Mouse (Mus musculus) kidney, postnatal 10 days (tissue): ENCODE results near the gene Rnf214.

Experiments
- DNase-seq: peaks from one replicate; pipeline ENCODE4 v3.0.0; 2021; ENCODE audit warnings: mixed read lengths

The Rnf214 gene

DNA sequence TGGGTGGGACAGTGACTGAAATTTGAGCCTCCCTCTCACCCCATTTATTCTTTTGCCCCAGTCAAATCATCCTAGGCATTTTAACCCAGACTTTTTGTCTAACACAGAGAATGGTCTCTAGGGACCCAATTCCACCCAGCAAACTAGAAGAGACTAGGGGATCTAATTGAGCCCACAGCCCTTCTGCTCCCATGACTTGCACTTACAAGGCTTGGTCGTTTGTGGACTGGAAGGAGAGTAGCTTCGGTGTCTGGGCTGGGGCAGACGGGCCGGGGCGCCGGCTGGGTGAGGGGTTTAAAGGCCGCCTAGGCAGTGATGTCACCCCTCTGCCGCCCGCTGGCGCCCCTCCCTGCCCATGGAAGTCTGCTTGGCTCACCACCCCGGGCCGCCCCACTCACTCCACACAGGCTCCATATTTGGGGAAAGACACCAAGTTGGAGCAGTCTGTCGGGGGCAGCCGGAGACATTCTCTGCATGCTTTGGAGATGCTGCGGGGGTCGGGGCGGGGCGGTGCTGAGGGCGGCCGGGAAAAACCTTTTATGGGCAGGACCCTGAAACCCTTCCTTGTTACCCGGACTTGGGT is 29.0 kb upstream of the Rnf214 start, which contains the start of gene Tagln:
TSS of gene Tagln (minus strand) at position 431 of the 583 bp plus-strand sequence.
- DNase-seq = peak; percentile 80

DNA sequence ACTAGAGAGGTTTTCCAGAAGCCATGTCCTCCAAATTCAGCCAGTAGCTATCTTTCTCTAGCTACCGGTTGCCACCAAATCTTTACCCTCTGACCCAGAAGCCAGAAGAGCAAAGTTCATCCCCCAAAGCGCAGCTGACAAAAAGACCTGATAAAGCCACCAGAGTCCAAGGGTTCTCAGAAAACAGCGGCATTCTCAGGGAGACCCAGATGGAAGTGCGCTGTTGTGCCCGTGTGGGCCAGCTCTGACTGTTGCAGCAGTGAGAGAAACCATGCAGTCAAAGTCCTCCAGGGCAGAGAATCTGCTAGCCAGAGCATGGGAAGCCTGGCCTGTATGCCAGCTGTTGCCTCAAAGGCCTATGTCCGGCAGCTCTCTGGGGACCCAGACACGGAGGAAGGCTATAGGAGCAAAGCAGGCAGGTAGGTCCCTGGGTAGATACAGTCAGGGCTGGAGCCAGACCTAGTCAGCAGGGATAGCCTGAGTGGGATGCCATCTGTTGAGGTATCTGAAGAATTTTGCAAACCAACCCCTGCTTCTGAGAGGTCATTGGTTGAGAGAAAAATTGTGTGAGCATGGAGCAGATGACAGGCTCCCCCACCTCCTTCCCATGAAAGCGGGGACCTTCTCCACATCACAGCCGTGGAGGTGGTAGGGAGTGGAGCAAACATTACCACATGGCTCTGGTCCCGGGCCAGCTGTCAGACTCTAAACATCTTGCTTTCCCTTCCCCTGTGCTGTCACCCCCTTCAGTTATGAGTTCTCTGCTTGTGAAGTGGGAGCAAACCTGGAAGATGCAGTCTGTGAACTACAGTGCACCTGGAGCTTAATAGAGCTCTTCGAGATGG is 26.1 kb upstream of the Rnf214 start:
- DNase-seq = no peak

DNA sequence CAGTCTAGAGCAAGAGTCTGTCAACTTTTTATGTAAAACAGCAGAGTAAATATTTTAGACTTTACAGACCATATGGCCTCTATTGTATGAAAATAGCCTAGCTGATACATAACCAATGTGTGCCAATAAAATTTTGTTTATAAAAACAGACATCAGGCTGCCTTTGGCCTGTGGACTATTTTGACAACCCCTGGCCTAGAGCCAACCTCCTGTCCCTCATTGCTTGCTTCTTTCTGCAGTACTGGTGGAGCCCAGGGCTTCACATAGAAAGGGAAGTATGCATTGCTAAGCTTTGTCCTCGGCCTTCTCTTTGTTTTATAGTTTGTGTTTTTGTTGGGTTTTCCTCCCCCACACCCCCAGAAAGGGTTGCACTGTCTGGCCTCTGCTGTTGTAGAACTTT is 25.2 kb upstream of the Rnf214 start:
- DNase-seq = peak; percentile 62

DNA sequence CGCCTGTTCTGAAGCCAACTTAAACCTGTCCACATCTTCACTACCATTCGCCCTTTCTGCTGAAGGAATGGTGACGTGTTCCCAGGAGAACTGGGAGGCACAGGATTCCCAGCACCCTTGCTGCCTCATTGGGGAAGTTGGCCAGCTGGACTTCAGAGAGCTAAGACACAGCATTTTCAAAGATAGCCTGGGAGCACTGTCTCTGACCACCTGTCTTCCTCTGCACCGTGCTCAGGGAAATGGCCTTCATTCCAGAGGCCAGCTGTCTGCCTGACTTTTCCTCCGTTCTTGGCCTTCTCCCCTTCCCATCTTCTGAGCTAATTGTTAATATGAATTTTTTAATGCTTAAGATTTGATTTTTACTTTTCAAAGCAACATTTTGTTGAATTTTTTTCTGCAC is 22.6 kb upstream of the Rnf214 start:
- no peak for DNase-seq

DNA sequence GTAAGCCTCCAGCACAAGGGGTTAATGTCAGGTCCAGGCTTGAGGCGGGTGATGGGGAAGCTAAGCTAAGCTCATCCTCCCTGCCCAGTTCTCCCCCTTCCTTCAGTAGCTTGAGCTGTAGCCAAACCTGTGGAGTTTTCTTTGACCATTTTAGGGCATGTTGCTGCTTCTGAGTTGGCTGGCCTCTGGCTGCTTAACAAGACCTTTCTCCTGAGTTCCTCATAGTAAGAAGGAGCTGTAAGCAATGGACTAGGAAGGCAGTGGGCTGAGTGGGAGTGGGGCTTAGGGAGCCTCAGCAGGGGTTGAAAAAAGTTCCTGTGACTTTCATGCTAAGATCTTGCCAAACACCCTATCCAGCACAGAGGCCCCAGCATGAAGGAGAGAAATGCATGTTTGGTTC is 13.2 kb upstream of the Rnf214 start:
- peak; percentile 38 for DNase-seq

DNA sequence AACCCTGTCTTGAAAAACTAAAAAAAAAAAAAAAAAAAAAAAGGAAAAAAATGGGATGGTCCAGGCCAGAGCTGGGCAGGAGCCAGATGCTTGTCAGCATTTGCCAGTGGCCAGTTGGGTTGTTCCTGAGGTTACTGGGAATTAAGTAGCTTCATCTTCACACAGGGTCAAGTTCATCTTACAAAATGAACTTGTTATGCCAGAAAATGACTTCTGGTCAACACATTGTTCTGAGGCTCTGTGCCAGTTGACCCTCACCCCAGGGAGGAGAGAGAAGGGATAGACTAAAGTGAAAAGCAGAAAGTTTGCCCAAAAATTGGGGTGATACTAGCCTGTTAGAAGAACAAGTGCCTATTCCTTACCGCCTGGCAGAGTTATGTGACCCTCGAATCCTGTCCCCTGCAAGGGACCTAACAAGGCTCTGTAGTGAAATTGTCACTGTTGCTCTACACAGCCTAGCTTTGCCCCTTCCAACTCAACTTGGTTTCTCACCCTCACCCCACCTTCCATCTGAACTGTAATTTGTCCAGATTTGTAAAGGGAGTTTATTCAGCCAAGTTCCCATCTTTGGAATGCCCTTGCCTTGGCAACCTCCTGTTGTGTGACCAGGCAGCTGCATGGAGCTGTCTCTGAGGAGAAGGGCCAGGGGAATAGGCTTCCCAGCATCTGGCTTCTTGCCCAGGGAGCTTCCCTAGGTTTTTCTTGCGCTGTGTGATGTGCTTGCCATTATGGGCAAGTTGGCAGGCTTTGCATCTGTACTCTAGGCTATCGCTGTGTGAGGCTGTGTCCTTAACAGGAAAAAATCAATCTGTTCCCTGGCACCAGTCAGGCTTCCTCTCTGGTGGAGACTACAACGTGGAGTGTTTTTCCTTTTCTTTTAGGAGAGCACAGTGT is 10.6 kb upstream of the Rnf214 start:
- DNase-seq = peak; percentile 78

DNA sequence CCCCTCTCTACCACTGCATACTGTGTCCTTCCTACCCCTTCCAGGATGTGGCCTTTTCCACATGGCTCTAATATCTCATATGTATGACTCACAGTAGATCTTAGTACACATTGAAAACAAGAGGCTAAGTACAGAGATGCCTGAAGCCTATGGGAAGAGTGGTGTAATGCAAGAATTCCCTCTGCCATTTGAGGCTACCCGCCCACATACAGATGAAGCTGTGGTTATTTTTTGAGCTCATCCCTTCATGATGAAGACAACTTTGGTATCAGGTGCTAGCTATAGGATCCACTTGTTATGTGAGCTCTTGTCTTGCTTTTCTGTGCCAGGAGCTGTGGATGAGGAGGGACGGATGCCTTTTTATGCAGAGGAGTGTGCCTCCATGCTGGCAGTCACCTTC is 8.9 kb upstream of the Rnf214 start:
- no peak for DNase-seq

DNA sequence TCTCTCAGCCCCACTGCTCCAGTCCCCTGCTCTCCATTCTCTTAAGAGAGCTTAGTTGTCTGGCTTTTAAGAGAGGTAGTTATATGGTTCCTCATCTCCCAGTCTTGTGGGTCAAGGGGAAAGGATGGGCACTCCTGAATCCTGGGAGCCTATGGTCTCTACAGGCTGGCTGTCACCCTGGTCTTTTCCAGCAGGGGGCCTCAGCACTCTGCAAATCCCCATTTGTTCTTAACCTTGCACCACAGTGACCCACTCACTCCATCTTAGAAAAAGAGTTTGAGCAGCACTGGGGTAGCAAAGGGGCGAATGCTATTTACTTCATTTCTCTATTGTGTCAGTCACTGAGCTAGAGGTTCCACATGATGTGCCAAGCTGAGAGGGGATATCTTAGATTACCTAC is 5.0 kb upstream of the Rnf214 start:
- peak; percentile 83 for DNase-seq

DNA sequence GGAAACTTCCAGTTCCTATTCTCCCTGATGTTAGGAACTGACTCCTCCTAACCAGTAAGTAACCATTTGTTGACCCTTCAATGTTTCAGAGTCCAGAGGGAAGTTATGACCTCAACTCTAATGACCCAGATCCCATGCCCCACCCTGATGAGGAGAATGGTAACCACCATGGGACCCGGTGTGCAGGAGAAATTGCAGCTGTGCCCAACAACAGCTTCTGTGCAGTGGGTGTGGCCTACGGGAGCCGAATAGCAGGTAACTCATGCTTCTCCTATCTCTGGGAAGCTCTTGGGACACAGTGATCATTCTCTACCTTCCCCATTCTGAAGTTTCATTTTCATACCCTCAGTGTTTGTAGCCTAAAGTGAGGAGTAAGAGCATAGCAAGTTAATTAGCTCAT is 4.3 kb upstream of the Rnf214 start:
- DNase-seq = no peak

DNA sequence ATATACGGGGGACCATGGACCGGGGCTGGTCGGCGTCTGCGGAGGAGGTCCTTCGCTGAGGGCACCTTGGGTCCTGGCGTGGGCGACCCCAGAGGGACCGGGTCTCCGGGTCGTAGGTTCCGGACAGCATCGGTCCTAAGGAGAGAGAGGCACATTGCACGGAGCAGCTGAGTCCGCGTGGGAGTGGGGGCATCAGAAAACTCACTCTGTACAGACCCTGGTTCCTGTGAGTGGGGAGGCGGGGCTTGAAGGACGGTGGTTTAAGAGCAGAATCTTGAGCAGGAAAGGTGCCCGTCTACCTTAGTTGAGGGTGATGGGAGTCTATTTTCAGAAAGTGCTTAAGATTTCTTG is 342 bp upstream of the Rnf214 start:
- no peak for DNase-seq

DNA sequence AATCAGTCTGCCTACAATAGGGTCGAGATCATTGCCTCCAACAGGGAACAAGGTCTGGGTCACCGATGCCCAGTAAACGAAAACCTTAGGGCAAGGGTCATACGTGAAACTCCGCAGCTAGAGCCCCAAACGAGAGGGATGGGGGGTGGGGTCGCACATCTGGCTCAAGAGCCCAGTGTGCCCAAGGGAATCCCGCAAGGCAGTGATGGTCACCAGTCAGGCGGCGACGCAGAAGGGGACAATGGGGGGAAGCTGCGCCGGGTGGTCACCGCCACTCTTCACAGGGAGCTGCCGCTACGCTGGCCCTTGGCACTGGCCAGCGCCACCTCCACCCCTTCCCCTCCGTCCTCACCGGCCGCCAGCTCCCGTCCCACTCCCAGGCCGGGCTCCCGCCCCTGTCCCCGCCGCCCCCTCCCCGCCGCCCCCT is 887 bp downstream of the Rnf214 start:
- DNase-seq = peak; percentile 66

DNA sequence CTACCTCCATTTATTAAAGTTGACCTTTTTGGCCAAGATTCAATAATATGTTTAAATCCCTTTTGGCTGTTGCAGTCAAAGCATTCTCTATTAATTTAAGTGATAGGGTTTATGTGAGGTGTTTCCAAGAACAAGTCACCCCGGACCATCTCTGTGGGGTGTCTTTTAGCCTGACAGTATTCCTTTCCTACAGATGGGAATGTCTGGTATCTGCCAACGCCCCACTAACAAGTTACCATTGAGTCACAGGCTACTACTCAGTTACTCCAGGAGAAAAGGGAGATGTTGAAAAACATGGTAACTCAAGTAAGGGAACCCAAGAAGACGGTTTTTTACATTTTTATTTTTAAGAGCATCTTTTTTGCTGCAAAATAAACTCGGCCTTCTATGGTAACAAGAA is 1.5 kb downstream of the Rnf214 start:
- DNase-seq = no peak

DNA sequence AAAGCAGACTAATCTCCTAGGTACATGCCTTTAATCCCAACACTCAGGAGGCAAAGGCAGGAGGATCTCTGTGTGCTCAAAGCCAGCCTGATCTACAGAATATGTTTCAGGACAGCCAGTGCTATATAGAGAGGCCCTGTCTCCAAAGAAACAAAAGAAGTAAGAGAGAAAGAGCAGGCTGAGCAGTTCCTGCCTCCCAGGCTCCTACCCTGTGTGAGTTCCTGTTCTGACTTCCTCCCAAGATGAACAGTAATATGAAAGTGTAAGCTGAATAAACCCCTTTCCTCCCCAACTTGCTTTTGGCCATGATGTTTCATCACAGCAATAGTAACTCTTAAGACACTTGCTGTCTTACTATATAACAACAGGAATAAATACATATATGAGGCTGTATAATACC is 13.0 kb downstream of the Rnf214 start:
- no peak for DNase-seq

DNA sequence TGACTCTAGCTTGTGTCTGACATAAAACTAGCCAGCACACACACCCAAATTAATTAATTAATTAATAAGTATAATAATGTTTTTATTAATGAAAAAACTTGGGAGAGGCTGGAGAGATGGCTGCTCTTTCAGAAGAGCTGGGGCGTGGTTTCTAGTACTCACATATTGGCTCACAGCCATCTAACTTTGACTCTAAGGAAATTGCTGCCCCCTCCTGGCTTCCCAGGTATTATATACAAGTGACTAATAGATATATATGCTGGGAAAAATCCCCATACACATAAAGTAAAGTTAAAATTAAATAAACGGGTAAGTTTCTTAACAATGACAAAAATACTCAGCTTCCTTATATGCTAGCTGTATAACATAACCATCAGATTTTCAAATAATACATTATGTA is 28.8 kb downstream of the Rnf214 start:
- DNase-seq = peak; percentile 69

DNA sequence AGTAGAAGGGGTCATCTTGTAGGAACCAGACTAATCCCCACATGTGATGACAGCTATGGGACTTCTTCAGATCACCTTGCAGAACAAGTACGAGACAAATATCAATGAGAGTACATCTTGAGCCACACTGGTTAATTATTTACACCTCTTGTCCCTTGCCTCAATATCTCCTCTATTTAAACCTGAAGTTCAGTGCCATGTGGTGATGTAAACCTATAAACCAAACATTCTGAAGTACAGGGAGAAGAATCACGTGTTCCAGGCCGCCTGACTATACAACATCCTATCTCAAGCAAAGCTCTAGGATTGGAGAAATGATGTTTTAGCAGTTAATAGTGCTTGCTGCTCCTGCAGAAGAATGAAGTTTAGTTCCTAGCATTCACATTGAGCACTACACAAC is 36.4 kb downstream of the Rnf214 start:
- DNase-seq = no peak

DNA sequence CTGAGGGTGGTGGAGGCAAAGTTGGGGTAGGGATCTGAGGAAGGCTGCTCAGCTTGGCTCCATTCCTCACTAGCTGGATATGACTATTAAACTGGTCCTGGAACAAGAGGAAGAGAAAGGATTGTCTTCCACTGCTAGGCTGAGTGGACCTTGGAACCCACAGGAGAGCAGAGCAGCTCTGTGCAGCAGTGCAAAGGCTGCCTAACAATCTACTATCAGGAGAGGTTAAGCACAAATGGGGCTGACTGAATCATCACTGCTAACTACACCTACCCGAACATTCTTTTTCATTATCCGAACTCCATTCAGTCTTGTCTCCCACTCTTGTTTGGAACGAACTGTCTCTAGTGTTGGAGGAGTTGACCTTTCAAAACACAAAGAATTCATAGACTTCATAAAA is 37.5 kb downstream of the Rnf214 start:
- DNase-seq = no peak

DNA sequence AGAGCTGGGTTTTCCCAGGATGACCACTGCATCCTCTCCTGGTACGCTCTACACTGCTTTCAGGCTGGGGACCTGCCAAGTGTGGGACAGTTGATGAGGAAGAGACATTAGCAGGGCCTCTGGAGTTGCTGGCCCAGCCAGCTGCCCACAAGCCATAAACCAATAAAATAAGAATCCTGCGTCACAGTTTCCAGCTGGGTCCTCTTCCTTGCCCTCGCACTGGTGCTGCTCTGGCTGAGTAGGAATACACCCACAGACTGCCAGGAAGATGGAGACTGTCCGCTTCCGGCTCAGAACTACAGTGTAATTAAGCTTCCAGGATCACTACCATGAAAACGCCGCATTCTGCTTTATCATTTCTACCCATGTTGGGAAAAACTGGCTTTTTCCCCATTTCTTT is 44.9 kb downstream of the Rnf214 start:
- DNase-seq = peak; percentile 48

DNA sequence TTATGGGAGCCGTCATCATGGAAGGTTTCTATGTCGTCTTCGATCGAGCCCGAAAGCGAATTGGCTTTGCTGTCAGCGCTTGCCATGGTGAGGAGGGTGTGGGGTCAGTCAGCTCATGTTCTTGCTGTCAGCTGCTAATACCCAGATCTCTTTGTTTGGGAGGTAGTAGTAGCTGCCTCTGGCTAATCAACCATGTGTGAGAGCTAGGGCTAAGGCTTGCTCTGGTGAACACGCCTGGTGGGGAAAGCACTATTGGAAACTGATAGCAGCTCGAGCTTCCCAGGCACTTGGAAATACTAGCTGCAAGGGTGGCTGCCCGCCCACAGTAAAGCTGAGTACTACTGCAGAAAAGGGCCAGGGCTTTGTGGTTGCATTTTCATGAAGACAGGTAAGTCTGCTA is 47.3 kb downstream of the Rnf214 start:
- DNase-seq = no peak

DNA sequence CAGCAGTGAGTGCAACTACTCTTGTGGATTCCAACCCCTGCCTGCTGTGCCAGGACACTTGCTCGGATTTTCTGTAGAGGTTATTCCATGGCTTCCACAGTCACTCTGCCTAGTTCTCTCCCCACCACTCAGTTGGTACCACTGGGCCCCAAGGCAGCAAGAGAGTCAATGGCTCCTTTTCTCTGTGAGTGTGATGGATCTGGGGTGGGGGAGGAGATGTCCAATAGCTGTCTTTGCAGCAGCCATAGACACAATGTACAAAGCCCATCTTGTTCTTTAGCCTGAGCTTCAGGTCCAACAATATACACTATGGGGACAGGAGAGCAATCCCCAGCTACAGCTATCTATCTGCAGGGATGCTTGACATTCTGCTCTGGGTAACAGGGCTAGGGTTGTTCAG is 52.6 kb downstream of the Rnf214 start:
- DNase-seq = no peak

DNA sequence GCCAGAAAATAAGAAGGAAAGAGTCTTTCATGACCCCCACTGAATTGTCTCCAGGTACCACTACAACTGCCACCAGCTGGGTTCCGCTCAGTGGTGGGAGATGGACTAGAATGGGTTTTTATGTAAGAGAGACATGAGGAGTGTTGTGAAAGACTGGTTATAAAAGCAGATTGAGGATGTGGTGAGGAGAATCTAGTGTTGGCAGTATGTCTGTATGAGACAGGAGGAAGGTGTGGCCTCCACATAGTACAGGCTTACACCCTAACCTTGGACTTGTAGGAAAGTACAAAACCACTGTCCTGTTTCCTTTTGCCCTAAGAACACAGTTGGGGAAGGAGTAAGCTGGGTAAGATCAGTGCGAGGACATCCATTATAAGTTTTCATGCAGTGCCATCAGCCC is 53.0 kb downstream of the Rnf214 start:
- no peak for DNase-seq

DNA sequence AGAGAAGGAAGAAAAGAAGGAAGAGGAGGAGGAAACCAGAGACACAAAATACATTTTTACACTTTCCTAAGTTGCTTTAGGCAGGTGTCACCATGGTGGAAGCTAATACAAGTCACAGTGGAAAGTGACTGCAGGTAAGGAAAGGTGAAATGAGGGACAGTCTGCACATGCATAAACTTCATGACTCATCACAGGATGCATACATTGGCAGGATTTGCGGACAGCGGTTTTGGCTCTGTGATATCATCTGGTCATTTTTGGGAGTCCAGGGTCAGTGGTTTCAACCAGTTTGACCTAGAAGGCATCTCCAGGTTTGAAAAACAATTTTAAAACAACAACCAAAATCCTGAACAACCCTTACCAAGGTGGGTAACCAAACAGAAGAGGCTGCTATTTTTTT is 54.9 kb downstream of the Rnf214 start:
- DNase-seq = no peak

DNA sequence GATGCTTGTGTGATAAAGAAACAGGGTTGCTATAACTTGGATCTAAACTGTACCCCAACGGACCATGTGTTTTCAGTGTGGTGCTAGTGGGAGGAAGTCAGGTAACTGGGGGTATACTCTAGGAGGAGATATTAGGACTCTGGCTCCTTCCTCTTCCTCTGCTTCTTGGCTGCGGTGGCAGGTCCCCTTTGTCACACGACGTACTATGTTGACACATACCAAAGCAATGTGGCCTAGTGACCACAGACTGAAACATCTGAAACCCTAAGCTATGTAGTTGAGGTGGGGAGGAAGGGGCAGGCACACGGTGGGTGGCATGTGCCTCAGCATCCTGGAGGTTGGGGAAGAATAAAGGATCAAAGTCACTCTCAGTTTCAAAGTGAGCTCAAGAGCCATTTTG is 55.4 kb downstream of the Rnf214 start:
- no peak for DNase-seq

DNA sequence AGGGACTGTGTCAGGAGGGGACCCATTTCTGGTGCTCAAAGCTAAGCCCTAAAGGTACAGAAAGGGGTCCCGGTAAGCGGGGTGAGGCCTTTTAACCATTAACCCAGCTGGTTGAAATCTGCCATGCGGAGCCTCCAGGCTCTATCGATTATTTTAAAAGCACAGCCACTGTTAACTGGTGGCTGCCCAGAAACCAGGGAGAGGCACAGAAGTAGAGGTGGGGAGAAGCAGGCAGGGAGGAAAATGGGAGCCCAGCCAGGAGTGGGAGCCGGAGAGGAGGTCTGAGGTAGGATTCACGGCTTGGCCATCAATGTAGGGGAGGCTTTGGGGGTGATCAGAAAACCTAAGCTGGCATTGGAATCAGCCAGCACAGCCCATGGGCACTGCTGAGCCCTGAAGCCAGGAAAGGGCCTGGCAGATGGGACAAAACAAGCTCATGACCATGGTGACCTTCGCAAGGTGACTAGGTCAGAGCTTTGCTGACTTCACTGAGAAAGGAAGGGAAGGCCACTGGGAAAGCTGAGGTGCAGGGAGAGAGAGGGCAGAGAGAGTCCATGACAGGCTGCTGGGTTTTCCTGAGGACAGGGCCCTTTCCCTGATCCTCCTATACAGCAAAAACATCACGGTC is 56.1 kb downstream of the Rnf214 start:
- DNase-seq = peak; percentile 29
